Mouse (Mus musculus) midbrain, embryonic 12.5 days (tissue): ENCODE results near the gene Slc39a11. TPM values are rescaled to one million over a fixed set of nuclear protein-coding genes. Genes with fewer than 3 reads are reported as not detected.
A peak's percentile ranks its signal among the peaks of the same experiment; 100 is the strongest.

Experiments used
- ATAC-seq: fragments of 200-750 bp; cut with Nextera tagmentation; 2 replicates; pipeline ENCODE4 v1.8.0; 2017; ENCODE audit warnings: low read depth, moderate TSS enrichment, moderate library complexity; ENCODE audit not compliant: low FRiP score
- H3K27ac ChIP-seq: fragments of 300-500 bp; sonication (generic); replicated peaks from 2 replicates; pipeline ENCODE4 v1.5.1; 2016; ENCODE audit warnings: mild to moderate bottlenecking
- H3K27me3 ChIP-seq: fragments of 300-500 bp; sonication (generic); 2 replicates; pipeline ENCODE4 v1.6.1; 2016; ENCODE audit warnings: mild to moderate bottlenecking
- H3K36me3 ChIP-seq: fragments of 300-500 bp; sonication (generic); 2 replicates; pipeline ENCODE4 v1.6.1; 2016
- H3K4me1 ChIP-seq: fragments of 300-500 bp; sonication (generic); 2 replicates; pipeline ENCODE4 v1.6.1; 2016
- H3K4me2 ChIP-seq: fragments of 300-500 bp; sonication (generic); replicated peaks from 2 replicates; pipeline ENCODE4 v1.6.1; 2016; ENCODE audit warnings: mild to moderate bottlenecking, moderate library complexity
- H3K4me3 ChIP-seq: fragments of 300-500 bp; sonication (generic); 2 replicates; pipeline ENCODE4 v1.5.1; 2016; ENCODE audit warnings: mild to moderate bottlenecking
- H3K9ac ChIP-seq: fragments of 300-500 bp; sonication (generic); replicated peaks from 2 replicates; pipeline ENCODE4 v1.6.1; 2016; ENCODE audit warnings: mild to moderate bottlenecking, moderate library complexity
- H3K9me3 ChIP-seq: fragments of 300-500 bp; sonication (generic); 2 replicates; pipeline ENCODE4 v1.6.1; 2016; ENCODE audit warnings: mild to moderate bottlenecking
- WGBS: fragments of 180-500 bp; shearing (Covaris S2); methylation state at CpG from one replicate; pipeline ENCODE4 v1.1.7; 2016; 5-methylcytosine and 5-hydroxymethylcytosine counted together
- polyA plus RNA-seq: library from polyadenylated mRNA; unstranded; fragments of >200 nt; fragmentation: Nextera tagmentation; extraction: Ambion mirVana; gene quantifications from 2 replicates; pipeline ENCODE4 v1.2.1, GENCODE M21; 2016

Slc39a11 gene
- polyA plus RNA-seq, 1 experiment from 2014 or later = 26.1 TPM

GRCm38 (mm10) chr11:113610266-113610665 lies 39.6 kb downstream of the Slc39a11 start:
- no peak overlapping the region for H3K27ac ChIP-seq
- H3K27me3 ChIP-seq = no peaks in the 10 kb centered on the region; the same call in 1 of the 2 replicates
- H3K4me1 ChIP-seq = peaks cover 13% of the 10 kb centered on the region
- no peaks in the 10 kb centered on the region; the same call in 1 of the 2 replicates for H3K36me3 ChIP-seq
- 91% methylated on average over 5 of the region's 5 CpGs for WGBS
- no peak for ATAC-seq
- H3K4me3 ChIP-seq = no peak overlapping the region
- H3K9me3 ChIP-seq = no peaks in the 10 kb centered on the region
- H3K4me2 ChIP-seq = no peak overlapping the region
- H3K9ac ChIP-seq = no peak overlapping the region

DNA sequence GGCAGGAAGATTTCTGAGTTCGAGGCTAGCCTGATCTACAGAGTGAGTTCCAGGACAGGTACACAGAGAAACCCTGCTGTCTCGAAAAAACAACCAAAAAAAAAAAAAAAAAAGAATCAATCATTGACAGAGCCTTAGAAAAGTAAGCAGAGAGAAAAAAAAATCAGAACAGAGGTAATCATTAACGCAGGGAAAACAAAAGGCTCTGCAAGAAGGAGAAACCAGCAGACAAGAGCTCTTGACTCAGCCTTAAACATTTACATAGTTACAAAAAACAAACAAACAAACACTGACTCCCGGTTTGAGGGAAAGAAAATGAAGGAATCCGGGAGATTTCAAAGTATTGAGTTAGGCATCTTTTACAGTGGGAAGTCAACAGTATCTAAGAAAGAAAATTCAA lies 40.3 kb downstream of the Slc39a11 start:
- Histone ChIP-seq H3K4me3 (no peak overlapping the region), H3K4me2 (no peak overlapping the region), H3K36me3 (no peaks in the 10 kb centered on the region; the same call in 1 of the 2 replicates), H3K9ac (no peak overlapping the region), H3K27ac (no peak overlapping the region), H3K27me3 (no peaks in the 10 kb centered on the region), H3K9me3 (no peaks in the 10 kb centered on the region), H3K4me1 (peaks cover 13% of the 10 kb centered on the region)
- WGBS = 81% methylated on average over 5 of the region's 5 CpGs
- no peak for ATAC-seq

GRCm38 (mm10) chr11:113607556-113607955 lies 42.3 kb downstream of the Slc39a11 start:
- no peak for ATAC-seq
- H3K4me2 ChIP-seq = no peak overlapping the region
- peaks cover 16% of the 10 kb centered on the region for H3K4me1 ChIP-seq
- no peaks in the 10 kb centered on the region for H3K9me3 ChIP-seq
- no peaks in the 10 kb centered on the region; the same call in 1 of the 2 replicates for H3K36me3 ChIP-seq
- H3K4me3 ChIP-seq = no peak overlapping the region
- H3K9ac ChIP-seq = no peak overlapping the region
- WGBS = 96% methylated on average over 12 of the region's 12 CpGs
- no peak overlapping the region for H3K27ac ChIP-seq
- no peaks in the 10 kb centered on the region for H3K27me3 ChIP-seq

- H3K36me3 ChIP-seq = no peaks in the 10 kb centered on the region; the same call in 1 of the 2 replicates
- no peak overlapping the region for H3K4me3 ChIP-seq
- H3K9ac ChIP-seq = no peak overlapping the region
- peaks cover 21% of the 10 kb centered on the region for H3K4me1 ChIP-seq
- WGBS = 33% methylated on average over 12 of the region's 12 CpGs
- H3K9me3 ChIP-seq = no peaks in the 10 kb centered on the region
- peaks cover 8% of the 10 kb centered on the region; the same call in 1 of the 2 replicates for H3K27me3 ChIP-seq
- 0 out of 2 replicates have a peak overlapping the region, but pooled peaks have one; percentile 12 for H3K4me2 ChIP-seq
- H3K27ac ChIP-seq = peak overlapping the region; percentile 66
- peak; percentile 81 for ATAC-seq
Measured at GRCm38 (mm10) chr11:113601616-113602343, 48.1 kb downstream of the Slc39a11 start.

- Histone ChIP-seq H3K27me3 (peaks cover 8% of the 10 kb centered on the region; the same call in 1 of the 2 replicates), H3K36me3 (no peaks in the 10 kb centered on the region), H3K9ac (no peak overlapping the region), H3K4me1 (peaks cover 21% of the 10 kb centered on the region), H3K27ac (peak overlapping the region; percentile 66), H3K4me2 (no peak overlapping the region), H3K9me3 (no peaks in the 10 kb centered on the region), H3K4me3 (no peak overlapping the region)
- WGBS = 83% methylated on average over 18 of the region's 18 CpGs
- no peak for ATAC-seq
Measured at GRCm38 (mm10) chr11:113600526-113601245, 49.2 kb downstream of the Slc39a11 start.

GRCm38 (mm10) chr11:113597632-113598031 lies 52.2 kb downstream of the Slc39a11 start:
- H3K9ac ChIP-seq = no peak overlapping the region
- no peaks in the 10 kb centered on the region for H3K9me3 ChIP-seq
- 89% methylated on average over 3 of the region's 3 CpGs for WGBS

DNA sequence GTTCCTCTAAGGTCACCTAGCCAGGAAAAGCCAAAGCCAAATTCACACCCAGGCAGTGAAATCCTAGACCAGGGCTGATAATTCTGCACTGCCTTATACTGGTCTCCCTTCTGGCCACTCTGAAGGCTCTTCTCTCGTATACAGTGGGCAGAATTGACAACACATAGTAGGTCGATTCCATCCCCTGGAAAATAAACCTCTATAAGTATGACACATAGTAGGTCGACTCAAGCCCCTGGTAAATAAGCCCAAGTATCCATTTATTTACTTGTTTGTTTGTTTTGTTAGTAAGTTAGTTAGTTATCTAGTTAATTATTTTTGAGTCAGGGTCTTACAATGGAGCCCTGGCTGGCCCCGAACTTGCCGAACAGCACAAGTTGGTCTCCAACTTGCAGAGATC lies 54.7 kb downstream of the Slc39a11 start:
- H3K36me3 ChIP-seq = no peaks in the 10 kb centered on the region
- H3K4me2 ChIP-seq = no peak overlapping the region
- no peak overlapping the region for H3K9ac ChIP-seq
- H3K4me3 ChIP-seq = no peak overlapping the region
- H3K27me3 ChIP-seq = 0 out of 2 replicates have a peak, but pooled peaks cover 4% of the 10 kb centered on the region
- 85% methylated on average over 5 of the region's 5 CpGs for WGBS
- H3K27ac ChIP-seq = no peak overlapping the region
- no peak for ATAC-seq
- H3K9me3 ChIP-seq = no peaks in the 10 kb centered on the region
- no peaks in the 10 kb centered on the region for H3K4me1 ChIP-seq

More at GRCm38 (mm10) chr11:113597632-113598031, 52.2 kb downstream of the Slc39a11 start:
- Histone ChIP-seq H3K4me2 (no peak overlapping the region), H3K4me1 (peaks cover 19% of the 10 kb centered on the region), H3K4me3 (no peak overlapping the region), H3K27ac (no peak overlapping the region), H3K36me3 (no peaks in the 10 kb centered on the region), H3K27me3 (peaks cover 8% of the 10 kb centered on the region; the same call in 1 of the 2 replicates)
- ATAC-seq = no peak

GRCm38 (mm10) chr11:113588936-113589335 lies 60.9 kb downstream of the Slc39a11 start:
- H3K27me3 ChIP-seq = no peaks in the 10 kb centered on the region
- H3K9me3 ChIP-seq = no peaks in the 10 kb centered on the region
- H3K4me1 ChIP-seq = peaks cover 12% of the 10 kb centered on the region
- H3K9ac ChIP-seq = no peak overlapping the region
- WGBS = 53% methylated on average over 3 of the region's 3 CpGs
- no peaks in the 10 kb centered on the region for H3K36me3 ChIP-seq
- no peak overlapping the region for H3K4me2 ChIP-seq
- no peak overlapping the region for H3K4me3 ChIP-seq
- H3K27ac ChIP-seq = no peak overlapping the region
- no peak for ATAC-seq

- Histone ChIP-seq H3K4me3 (no peak overlapping the region), H3K9ac (no peak overlapping the region), H3K27me3 (no peaks in the 10 kb centered on the region), H3K9me3 (no peaks in the 10 kb centered on the region), H3K36me3 (no peaks in the 10 kb centered on the region), H3K4me2 (no peak overlapping the region), H3K27ac (no peak overlapping the region), H3K4me1 (peaks cover 19% of the 10 kb centered on the region)
- 26% methylated on average over 6 of the region's 6 CpGs for WGBS
- no peak for ATAC-seq
Measured at GRCm38 (mm10) chr11:113586423-113586822, 63.5 kb downstream of the Slc39a11 start.

DNA sequence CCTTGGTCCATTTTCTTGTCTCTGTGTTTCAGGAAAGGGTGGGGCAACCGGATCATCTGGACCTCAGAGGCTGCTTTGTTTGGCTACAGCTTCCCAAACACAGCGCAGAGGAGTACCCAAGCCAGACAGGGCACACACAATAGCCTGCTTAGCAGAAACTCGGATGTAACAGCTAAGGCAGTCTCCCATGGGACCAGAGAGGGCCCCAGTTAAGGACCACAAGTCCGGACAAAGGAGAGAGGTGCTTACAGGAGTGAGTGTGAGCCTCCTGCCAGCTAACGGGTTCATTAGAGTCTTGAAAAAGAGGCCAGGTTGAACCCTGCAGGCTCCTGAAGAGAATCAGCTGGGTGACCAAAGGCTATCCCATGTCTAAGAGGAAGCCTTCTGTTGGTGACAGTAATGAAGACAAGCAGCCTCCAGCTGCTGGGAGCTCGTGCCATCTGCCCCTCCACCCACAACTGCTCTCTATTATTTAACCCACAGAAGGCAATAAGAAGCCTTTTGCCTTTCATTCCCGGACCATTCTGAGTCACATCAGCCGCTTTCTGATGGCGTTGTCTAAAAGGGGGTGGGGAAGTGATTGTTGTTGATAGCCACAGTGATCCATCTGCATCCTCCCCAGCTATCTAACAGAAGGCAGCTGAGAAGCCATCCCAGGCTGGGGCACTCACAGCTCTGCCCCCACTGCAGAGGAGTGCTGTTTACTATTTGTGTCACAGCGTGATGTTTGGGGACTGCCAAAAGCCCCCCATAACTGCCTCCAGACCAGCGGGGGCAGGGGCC lies 65.8 kb downstream of the Slc39a11 start:
- H3K27ac ChIP-seq = peak overlapping the region; percentile 65
- H3K27me3 ChIP-seq = no peaks in the 10 kb centered on the region
- WGBS = 44% methylated on average over 11 of the region's 11 CpGs
- no peaks in the 10 kb centered on the region for H3K9me3 ChIP-seq
- ATAC-seq = peak; percentile 71
- H3K4me2 ChIP-seq = no peak overlapping the region
- no peaks in the 10 kb centered on the region for H3K36me3 ChIP-seq
- peaks cover 19% of the 10 kb centered on the region for H3K4me1 ChIP-seq
- no peak overlapping the region for H3K9ac ChIP-seq
- no peak overlapping the region for H3K4me3 ChIP-seq

DNA sequence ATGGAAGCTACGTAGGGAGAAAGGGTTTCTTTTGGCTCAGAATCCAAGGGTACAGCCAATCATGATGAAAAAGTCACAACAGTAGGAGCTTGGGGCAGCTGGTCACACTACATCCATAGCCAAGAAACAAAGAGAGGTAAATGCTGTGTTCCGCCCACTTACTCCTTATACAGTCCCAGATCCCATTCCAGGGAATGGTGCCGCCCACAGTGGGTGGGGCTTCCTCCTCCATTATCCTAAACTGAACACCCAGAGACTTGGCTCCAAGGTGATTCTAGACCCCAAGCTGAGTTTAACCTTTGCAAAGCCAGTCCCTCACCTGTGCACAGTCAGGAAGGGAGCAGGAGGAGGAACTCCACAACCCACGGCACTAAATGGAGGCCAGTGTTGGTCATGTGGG lies 72.7 kb downstream of the Slc39a11 start:
- no peaks in the 10 kb centered on the region; the same call in 1 of the 2 replicates for H3K9me3 ChIP-seq
- 80% methylated on average over 4 of the region's 4 CpGs for WGBS
- no peaks in the 10 kb centered on the region; the same call in 1 of the 2 replicates for H3K27me3 ChIP-seq
- no peak overlapping the region for H3K4me3 ChIP-seq
- no peak overlapping the region for H3K4me2 ChIP-seq
- no peak overlapping the region for H3K27ac ChIP-seq
- ATAC-seq = no peak
- peaks cover 13% of the 10 kb centered on the region for H3K4me1 ChIP-seq
- H3K36me3 ChIP-seq = no peaks in the 10 kb centered on the region
- H3K9ac ChIP-seq = no peak overlapping the region
